Mouse (Mus musculus) CH12.LX (cell line): ENCODE measurements around the gene Crlf1. TPM values are rescaled to one million over a fixed set of nuclear protein-coding genes. Genes with fewer than 3 reads are reported as not detected.

Source experiments
- DNase-seq: peaks from one replicate; pipeline ENCODE4 v3.0.0-alpha.2; 2013; ENCODE audit errors: extremely low read depth
- H3K27ac ChIP-seq: 2 replicates; pipeline ENCODE4 v1.5.1; 2012; ENCODE audit warnings: low read depth, mild to moderate bottlenecking, control low read depth, moderate library complexity; ENCODE audit not compliant: insufficient read depth
- H3K27me3 ChIP-seq: replicated peaks from 2 replicates; pipeline ENCODE3; 2012; ENCODE audit warnings: inconsistent platforms
- H3K36me3 ChIP-seq, 2 experiments: replicated peaks in 1 of 2; 2 replicates each; pipeline versions ENCODE3 to v1.6.1; 2012; ENCODE audit warnings: inconsistent platforms in 1 of 2, low read length in 1 of 2, mild to moderate bottlenecking in 1 of 2, mixed read lengths in 1 of 2, moderate library complexity in 1 of 2; ENCODE audit not compliant: control insufficient read depth in 1 of 2, insufficient read depth in 1 of 2
- H3K4me1 ChIP-seq, 2 experiments: 2 replicates each; pipeline ENCODE4 v1.6.1; 2012; ENCODE audit warnings: inconsistent platforms in 1 of 2, moderate library complexity in 1 of 2; ENCODE audit not compliant: insufficient read depth in 2 of 2, control insufficient read depth in 1 of 2
- H3K4me2 ChIP-seq: 2 replicates; pipeline ENCODE4 v1.6.1; 2012; ENCODE audit warnings: low read depth, mild to moderate bottlenecking, control low read depth; ENCODE audit not compliant: poor library complexity, insufficient read depth, severe bottlenecking
- H3K4me3 ChIP-seq, 3 experiments: fragments of 150-350 bp in 1 of 3; sonication (generic) in 1 of 3; replicated peaks in 1 of 3; 2 replicates each; pipeline versions ENCODE3 to v1.5.1; 2011 to 2012; ENCODE audit warnings: low read depth in 2 of 3, low read length in 2 of 3, mild to moderate bottlenecking in 2 of 3, moderate library complexity in 2 of 3, control low read depth in 1 of 3, improper control_type of control experiment in 1 of 3, inconsistent platforms in 1 of 3, mixed read lengths in 1 of 3; ENCODE audit not compliant: poor library complexity in 1 of 3
- H3K79me2 ChIP-seq: replicated peaks from 2 replicates; pipeline ENCODE4 v1.6.1; 2012; ENCODE audit warnings: mild to moderate bottlenecking, moderate library complexity; ENCODE audit not compliant: control insufficient read depth, poor library complexity, insufficient read depth, severe bottlenecking; ENCODE audit errors: extremely low read depth
- H3K9ac ChIP-seq: 2 replicates; pipeline ENCODE4 v1.6.1; 2012; ENCODE audit warnings: low read depth, mild to moderate bottlenecking, control low read depth, moderate library complexity; ENCODE audit not compliant: insufficient read depth
- H3K9me3 ChIP-seq: replicated peaks from 2 replicates; pipeline ENCODE3; 2012; ENCODE audit warnings: low read length, inconsistent platforms, mixed read lengths
- BHLHE40 ChIP-seq: IDR thresholded peaks from 2 replicates; pipeline ENCODE4 v1.6.1; 2011; ENCODE audit warnings: mild to moderate bottlenecking, low read depth, low read length, improper control_type of control experiment
- CHD2 ChIP-seq: IDR thresholded peaks from 2 replicates; pipeline ENCODE4 v1.6.1; 2011; ENCODE audit warnings: low read length, improper control_type of control experiment
- CTCF ChIP-seq, 2 experiments: IDR thresholded peaks in 1 of 2; conservative IDR thresholded peaks in 1 of 2; 2 replicates each; pipeline ENCODE4 v1.5.1; 2011 to 2012; ENCODE audit warnings: low read depth in 2 of 2, low read length in 2 of 2, improper control_type of control experiment in 1 of 2, inconsistent platforms in 1 of 2, mild to moderate bottlenecking in 1 of 2, moderate library complexity in 1 of 2
- E2F4 ChIP-seq: IDR thresholded peaks from 2 replicates; pipeline ENCODE4 v1.6.1; 2011; ENCODE audit warnings: low read depth, low read length, improper control_type of control experiment; ENCODE audit not compliant: insufficient replicate concordance
- ELF1 ChIP-seq: IDR thresholded peaks from 2 replicates; pipeline ENCODE4 v1.6.1; 2014; ENCODE audit warnings: low read depth, mild to moderate bottlenecking, inconsistent platforms, low read length, improper control_type of control experiment
- GABPA ChIP-seq: IDR thresholded peaks from 2 replicates; pipeline ENCODE4 v1.6.1; 2012; ENCODE audit warnings: low read depth, low read length, improper control_type of control experiment, inconsistent platforms; ENCODE audit not compliant: insufficient replicate concordance
- HCFC1 ChIP-seq: IDR thresholded peaks from 2 replicates; pipeline ENCODE4 v1.6.1; 2012; ENCODE audit warnings: low read depth, mild to moderate bottlenecking, inconsistent platforms, low read length, improper control_type of control experiment
- JUN ChIP-seq: IDR thresholded peaks from 2 replicates; pipeline ENCODE4 v1.6.1; 2011; ENCODE audit warnings: low read depth, mild to moderate bottlenecking, low read length, improper control_type of control experiment, moderate library complexity; ENCODE audit not compliant: insufficient read depth
- JUND ChIP-seq: conservative IDR thresholded peaks from 2 replicates; pipeline ENCODE4 v1.6.1; 2011; ENCODE audit warnings: low read depth, low read length, improper control_type of control experiment
- MAFK ChIP-seq: IDR thresholded peaks from 2 replicates; pipeline ENCODE4 v1.6.1; 2011; ENCODE audit warnings: low read length, improper control_type of control experiment; ENCODE audit not compliant: insufficient replicate concordance
- MAX ChIP-seq: IDR thresholded peaks from 2 replicates; pipeline ENCODE4 v1.6.1; 2011; ENCODE audit warnings: low read length, improper control_type of control experiment
- MXI1 ChIP-seq: IDR thresholded peaks from 2 replicates; pipeline ENCODE4 v1.6.1; 2011; ENCODE audit warnings: mild to moderate bottlenecking, low read depth, low read length, improper control_type of control experiment
- NRF1 ChIP-seq: IDR thresholded peaks from 2 replicates; pipeline ENCODE4 v1.6.1; 2014; ENCODE audit warnings: low read depth, mild to moderate bottlenecking, inconsistent platforms, low read length, improper control_type of control experiment, moderate library complexity
- RAD21 ChIP-seq: IDR thresholded peaks from 2 replicates; pipeline ENCODE4 v1.6.1; 2011; ENCODE audit warnings: low read depth, mild to moderate bottlenecking, low read length, improper control_type of control experiment, moderate library complexity
- RCOR1 ChIP-seq: conservative IDR thresholded peaks from 2 replicates; pipeline ENCODE4 v1.6.1; 2012; ENCODE audit warnings: low read depth, mild to moderate bottlenecking, inconsistent platforms, low read length, improper control_type of control experiment
- SIN3A ChIP-seq: IDR thresholded peaks from 2 replicates; pipeline ENCODE4 v1.6.1; 2012; ENCODE audit warnings: low read length, improper control_type of control experiment, inconsistent platforms
- TCF12 ChIP-seq: IDR thresholded peaks from 2 replicates; pipeline ENCODE4 v1.6.1; 2014; ENCODE audit warnings: low read depth, mild to moderate bottlenecking, inconsistent platforms, low read length, improper control_type of control experiment
- USF1 ChIP-seq: IDR thresholded peaks from 2 replicates; pipeline ENCODE4 v1.6.1; 2014; ENCODE audit warnings: low read depth, mild to moderate bottlenecking, inconsistent platforms, low read length, improper control_type of control experiment
- USF2 ChIP-seq: conservative IDR thresholded peaks from 2 replicates; pipeline ENCODE4 v1.6.1; 2011; ENCODE audit warnings: low read depth, low read length, improper control_type of control experiment
- ZKSCAN1 ChIP-seq: IDR thresholded peaks from 2 replicates; pipeline ENCODE4 v1.6.1; 2012; ENCODE audit warnings: low read depth, inconsistent platforms, low read length, improper control_type of control experiment, borderline replicate concordance
- ZNF384 ChIP-seq: IDR thresholded peaks from 2 replicates; pipeline ENCODE4 v1.6.1; 2012; ENCODE audit warnings: low read depth, low read length, improper control_type of control experiment, inconsistent platforms
- dilution Hi-C: fragments of 300-500 bp; cut with MboI; formaldehyde crosslinking; loops from 2 replicates; pipeline ENCODE4 v1.14.3; 2020; ENCODE audit warnings: low sequenced_read_pairs; ENCODE audit not compliant: extremely low pct_unique_long_range_greater_than_20kb, extremely low pct_ligation_motif_present
- in situ Hi-C: fragments of 300-500 bp; cut with MboI; formaldehyde crosslinking; loops from 3 replicates; pipeline ENCODE4 v1.14.3; 2019; ENCODE audit warnings: low sequenced_read_pairs, low pct_ligation_motif_present, low pct_unique_long_range_greater_than_20kb, mixed read lengths
- polyA plus RNA-seq: library from polyadenylated mRNA; unstranded; fragments of >175 nt; gene quantifications from 2 replicates; pipeline ENCODE4 v1.2.1, GENCODE M21; 2012; ENCODE audit warnings: low read depth; ENCODE audit not compliant: insufficient read length
- total RNA-seq, 2 experiments: library from RNA; depleted of rRNA; stranded (reverse); fragments of 300-350 nt in 1 of 2; fragments of >200 nt in 1 of 2; gene quantifications; 2 replicates each; pipeline ENCODE4 v1.2.3; 2012 to 2014

The Crlf1 gene
- total and polyA plus RNA-seq, 3 experiments: 0.42 to 1.1 (median 0.44) TPM

GRCm38 (mm10) chr8:70489576-70489975 is 3.4 kb upstream of the Crlf1 start:
- peaks cover 10 to 25% of the 10 kb centered on the region in 2 experiments for H3K4me1 ChIP-seq
- dilution Hi-C loops (no loop called here), in situ Hi-C loops (no loop called here)

DNA sequence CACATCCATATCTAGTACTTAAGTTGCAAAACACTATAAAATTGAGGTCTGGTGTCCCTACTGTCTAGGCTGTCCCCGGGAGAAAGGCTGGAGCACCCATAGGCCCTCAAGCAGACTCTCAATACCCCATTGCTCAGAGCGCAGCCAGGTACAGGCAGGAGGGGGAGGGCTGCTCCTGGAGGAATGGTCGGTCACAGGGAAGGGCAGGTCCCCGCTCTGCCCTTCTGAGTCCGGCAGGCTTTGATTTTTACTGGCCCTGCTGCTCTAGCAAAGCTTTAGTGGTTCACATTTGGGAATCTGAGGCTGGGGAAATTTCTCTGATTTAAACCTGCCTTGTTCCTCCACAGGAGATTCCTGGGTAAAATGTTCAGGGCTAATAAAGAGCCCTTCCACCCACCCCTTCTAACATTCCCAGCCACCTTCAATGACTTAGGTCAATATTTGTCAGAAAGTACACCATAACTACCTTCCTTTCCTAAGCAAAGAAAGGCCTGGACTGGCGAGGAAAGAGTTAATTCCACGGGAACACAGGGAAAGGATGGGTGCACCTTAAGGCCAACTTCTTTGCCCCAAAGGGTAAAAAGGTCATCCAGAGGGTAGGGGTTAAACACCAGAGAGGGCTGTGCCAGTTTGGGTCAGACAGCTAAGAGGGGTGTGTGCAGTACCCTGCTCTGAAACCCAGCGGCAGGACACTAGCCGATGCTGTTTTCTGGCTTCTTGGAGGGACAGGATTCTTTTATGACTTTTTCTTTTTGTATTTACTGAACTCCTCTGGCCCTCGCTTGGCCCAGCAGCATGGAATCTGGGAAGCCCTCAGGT is 2.7 kb upstream of the Crlf1 start:
- H3K79me2 ChIP-seq: no peaks in the 10 kb centered on the region
- peaks cover 96% of the 10 kb centered on the region for H3K27me3 ChIP-seq
- H3K4me2 ChIP-seq: no peak overlapping the region
- no peak for TF ChIP-seq TCF12
- TF ChIP-seq JUND: no peak
- no peak for TF ChIP-seq RCOR1
- TF ChIP-seq MXI1: no peak
- TF ChIP-seq USF1: no peak
- TF ChIP-seq MAX: no peak
- no peak for TF ChIP-seq ZKSCAN1
- TF ChIP-seq RAD21: no peak
- no peak for TF ChIP-seq JUN
- no peak for TF ChIP-seq CHD2
- no peak for TF ChIP-seq HCFC1
- TF ChIP-seq USF2: no peak
- peaks cover 10 to 25% of the 10 kb centered on the region in 2 experiments for H3K4me1 ChIP-seq
- DNase-seq: no peak
- H3K36me3 ChIP-seq: no peaks in the 10 kb centered on the region
- no peak overlapping the region for H3K27ac ChIP-seq
- H3K9ac ChIP-seq: no peak overlapping the region
- dilution Hi-C loops (no loop called here), in situ Hi-C loops (no loop called here)
- no peak overlapping the region for H3K4me3 ChIP-seq
- no peaks in the 10 kb centered on the region for H3K9me3 ChIP-seq

More at GRCm38 (mm10) chr8:70489576-70489975, 3.4 kb upstream of the Crlf1 start:
- Histone ChIP-seq H3K9me3 (no peaks in the 10 kb centered on the region), H3K36me3 (no peaks in the 10 kb centered on the region), H3K27me3 (peaks cover 96% of the 10 kb centered on the region), H3K4me3 (no peak overlapping the region), H3K9ac (no peak overlapping the region; the same call in 1 of the 2 replicates), H3K27ac (no peak overlapping the region), H3K4me2 (peak overlapping the region; percentile 26; the same call in 1 of the 2 replicates), H3K79me2 (no peaks in the 10 kb centered on the region)
- DNase-seq: no peak
- TF ChIP-seq ZKSCAN1: no peak
- no peak for TF ChIP-seq NRF1
- TF ChIP-seq CHD2: no peak
- no peak for TF ChIP-seq USF2
- no peak for TF ChIP-seq BHLHE40
- no peak for TF ChIP-seq ELF1
- TF ChIP-seq ZNF384: no peak
- TF ChIP-seq SIN3A: no peak
- no peak for TF ChIP-seq USF1
- no peak for TF ChIP-seq GABPA
- TF ChIP-seq MAFK: no peak
- no peak for TF ChIP-seq CTCF (conservative IDR thresholded peaks at IDR 0.05 in 1 of 2, IDR thresholded peaks at IDR 0.05 in 1 of 2; ENCODE audit: low read depth in 2 of 2, low read length in 2 of 2)
- no peak for TF ChIP-seq E2F4
